Mouse (Mus musculus): ENCODE measurements around the gene Nfkbie. TPM values are rescaled to one million over a fixed set of nuclear protein-coding genes. Genes with fewer than 3 reads are reported as not detected.

Gene Nfkbie
- polyA plus RNA-seq, 2 experiments: 3.6 to 4.0 TPM

- Histone ChIP-seq H3K4me2 (replicated peaks; ENCODE audit: low read depth, low read length, severe bottlenecking) (no peak overlapping the region), H3K27me3 (ENCODE audit: control insufficient read depth, insufficient read depth, low read length) (0 out of 2 replicates have a peak, but pooled peaks cover 18% of the 10 kb centered on the region), H3K9me3 (ENCODE audit: control insufficient read depth, low read length) (no peaks in the 10 kb centered on the region), H3K9ac (ENCODE audit: low read depth, low read length, severe bottlenecking) (no peak overlapping the region), H3K4me1 (ENCODE audit: control insufficient read depth, insufficient read depth, low read length) (peaks cover 32% of the 10 kb centered on the region), H3K36me3 (ENCODE audit: control insufficient read depth, insufficient read depth, low read length) (no peaks in the 10 kb centered on the region), H3K4me3 (replicated peaks; ENCODE audit: low read length) (no peak overlapping the region), H3K27ac (replicated peaks; ENCODE audit: low read depth, low read length) (no peak overlapping the region)
- no peak for DNase-seq (ENCODE audit: low spot score)
- ATAC-seq (ENCODE audit: low FRiP score, low read depth): no peak
- TF ChIP-seq POLR2A (IDR thresholded peaks at IDR 0.05; ENCODE audit: borderline replicate concordance, extremely low read depth, insufficient read depth, insufficient read length): no peak
- WGBS: 79% methylated on average over 2 of the region's 2 CpGs
Measured at GRCm38 (mm10) chr17:45598376-45598775, 42.9 kb downstream of the Nfkbie start.

- DNase-seq (ENCODE audit: low spot score) (no peak), ATAC-seq (ENCODE audit: low FRiP score, low read depth) (no peak)
- Histone ChIP-seq H3K4me1 (ENCODE audit: control insufficient read depth, insufficient read depth, low read length) (peaks cover 28% of the 10 kb centered on the region), H3K36me3 (ENCODE audit: control insufficient read depth, insufficient read depth, low read length) (no peaks in the 10 kb centered on the region), H3K4me3 (replicated peaks; ENCODE audit: low read length) (peak overlapping the region; percentile 31; the same call in 1 of the 2 replicates), H3K4me2 (replicated peaks; ENCODE audit: low read depth, low read length, severe bottlenecking) (peak overlapping the region; percentile 56; the same call in 1 of the 2 replicates), H3K27me3 (ENCODE audit: control insufficient read depth, insufficient read depth, low read length) (0 out of 2 replicates have a peak, but pooled peaks cover 18% of the 10 kb centered on the region), H3K9me3 (ENCODE audit: control insufficient read depth, low read length) (no peaks in the 10 kb centered on the region), H3K9ac (ENCODE audit: low read depth, low read length, severe bottlenecking) (no peak overlapping the region), H3K27ac (replicated peaks; ENCODE audit: low read depth, low read length) (no peak overlapping the region)
- 63% methylated on average over 3 of the region's 3 CpGs for WGBS
- no peak for TF ChIP-seq POLR2A (IDR thresholded peaks at IDR 0.05; ENCODE audit: borderline replicate concordance, extremely low read depth, insufficient read depth, insufficient read length)
Measured at GRCm38 (mm10) chr17:45598891-45599290, 43.4 kb downstream of the Nfkbie start.

GRCm38 (mm10) chr17:45599446-45600242 is 44.1 kb downstream of the Nfkbie start, which contains the start of gene Slc29a1:
Gene Slc29a1, minus strand, starts transcription at chr17:45599606.
- H3K4me1 ChIP-seq (ENCODE audit: control insufficient read depth, insufficient read depth, low read length): peaks cover 22% of the 10 kb centered on the region
- TF ChIP-seq POLR2A (IDR thresholded peaks at IDR 0.05; ENCODE audit: borderline replicate concordance, extremely low read depth, insufficient read depth, insufficient read length): no peak

DNA sequence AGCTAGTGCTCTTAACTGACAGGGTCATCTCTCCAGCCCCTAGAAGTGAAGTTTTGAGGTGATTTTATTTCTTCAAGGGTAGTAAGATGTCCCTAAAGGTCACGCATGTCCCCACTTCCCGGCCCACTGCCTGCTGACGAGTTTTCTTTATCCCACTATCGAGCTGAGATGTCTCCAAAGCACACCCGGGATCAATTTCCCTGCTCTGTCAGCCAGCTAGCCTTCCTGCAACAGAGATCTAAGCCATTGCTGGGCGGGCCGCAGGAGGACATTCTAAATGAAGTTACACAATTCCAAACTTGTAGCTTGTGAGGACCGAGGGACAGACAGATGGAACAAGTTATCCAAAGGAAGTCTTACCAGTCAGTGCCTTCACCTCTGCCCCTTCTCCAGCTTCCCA is 44.8 kb downstream of the Nfkbie start:
- no peak overlapping the region for H3K27ac ChIP-seq (replicated peaks; ENCODE audit: low read depth, low read length)
- no peak overlapping the region for H3K4me2 ChIP-seq (replicated peaks; ENCODE audit: low read depth, low read length, severe bottlenecking)
- H3K27me3 ChIP-seq (ENCODE audit: control insufficient read depth, insufficient read depth, low read length): 0 out of 2 replicates have a peak, but pooled peaks cover 18% of the 10 kb centered on the region

More at GRCm38 (mm10) chr17:45599446-45600242, 44.1 kb downstream of the Nfkbie start, which contains the start of gene Slc29a1:
- 18% methylated on average over 31 of the region's 32 CpGs for WGBS
- H3K4me3 ChIP-seq (replicated peaks; ENCODE audit: low read length): peak within 1 kb of the TSS; percentile 31
- H3K27me3 ChIP-seq (ENCODE audit: control insufficient read depth, insufficient read depth, low read length): 0 out of 2 replicates have a peak, but pooled peaks cover 18% of the 10 kb centered on the region
- no peaks in the 10 kb centered on the region for H3K36me3 ChIP-seq (ENCODE audit: control insufficient read depth, insufficient read depth, low read length)
- no peak within 1 kb of the TSS for H3K27ac ChIP-seq (replicated peaks; ENCODE audit: low read depth, low read length)
- peak within 1 kb of the TSS; percentile 56 for H3K4me2 ChIP-seq (replicated peaks; ENCODE audit: low read depth, low read length, severe bottlenecking)
- H3K9ac ChIP-seq (ENCODE audit: low read depth, low read length, severe bottlenecking): peak within 1 kb of the TSS; percentile 12; the same call in 1 of the 2 replicates
- H3K9me3 ChIP-seq (ENCODE audit: control insufficient read depth, low read length): no peaks in the 10 kb centered on the region
- peak; percentile 30; the same call in 1 of the 2 replicates for ATAC-seq (ENCODE audit: low FRiP score, low read depth)
- DNase-seq (ENCODE audit: low spot score): no peak

DNA sequence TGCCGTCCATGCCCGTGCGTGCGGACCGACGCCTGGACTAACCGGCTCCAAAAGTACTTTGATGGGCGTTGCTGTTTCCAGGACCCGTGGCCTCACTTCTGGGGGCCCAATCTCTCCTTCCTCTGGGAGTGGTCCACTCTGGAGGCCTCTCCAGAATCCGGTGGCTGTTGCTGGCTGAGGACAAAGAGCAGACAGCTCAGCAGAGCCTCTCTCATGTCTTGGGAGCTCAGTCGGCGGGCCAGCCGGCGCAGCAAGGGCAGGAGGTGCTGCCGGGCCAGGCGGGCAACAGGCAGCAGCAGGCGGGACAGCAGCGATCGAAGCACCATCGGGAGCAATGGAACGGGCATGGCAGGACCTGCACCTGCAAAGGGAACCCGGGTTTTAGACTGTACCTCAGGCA is 45.8 kb downstream of the Nfkbie start:
- ATAC-seq (ENCODE audit: low FRiP score, low read depth) (no peak), DNase-seq (ENCODE audit: low spot score) (no peak)
- Histone ChIP-seq H3K4me2 (replicated peaks; ENCODE audit: low read depth, low read length, severe bottlenecking) (no peak overlapping the region), H3K27ac (replicated peaks; ENCODE audit: low read depth, low read length) (no peak overlapping the region; the same call in 1 of the 2 replicates), H3K36me3 (ENCODE audit: control insufficient read depth, insufficient read depth, low read length) (no peaks in the 10 kb centered on the region), H3K27me3 (ENCODE audit: control insufficient read depth, insufficient read depth, low read length) (0 out of 2 replicates have a peak, but pooled peaks cover 18% of the 10 kb centered on the region), H3K9ac (ENCODE audit: low read depth, low read length, severe bottlenecking) (0 out of 2 replicates have a peak overlapping the region, but pooled peaks have one; percentile 25), H3K9me3 (ENCODE audit: control insufficient read depth, low read length) (no peaks in the 10 kb centered on the region), H3K4me3 (replicated peaks; ENCODE audit: low read length) (0 out of 2 replicates have a peak overlapping the region, but pooled peaks have one; percentile 4), H3K4me1 (ENCODE audit: control insufficient read depth, insufficient read depth, low read length) (peaks cover 9% of the 10 kb centered on the region)
- 20% methylated on average over 22 of the region's 22 CpGs for WGBS
- TF ChIP-seq POLR2A (IDR thresholded peaks at IDR 0.05; ENCODE audit: borderline replicate concordance, extremely low read depth, insufficient read depth, insufficient read length): no peak

More for the DNA sequence above, 44.8 kb downstream of the Nfkbie start:
- H3K4me3 ChIP-seq (replicated peaks; ENCODE audit: low read length): no peak overlapping the region
- no peak for ATAC-seq (ENCODE audit: low FRiP score, low read depth)
- peaks cover 17% of the 10 kb centered on the region for H3K4me1 ChIP-seq (ENCODE audit: control insufficient read depth, insufficient read depth, low read length)
- DNase-seq (ENCODE audit: low spot score): no peak
- 50% methylated on average over 8 of the region's 8 CpGs for WGBS
- H3K36me3 ChIP-seq (ENCODE audit: control insufficient read depth, insufficient read depth, low read length): no peaks in the 10 kb centered on the region
- no peak overlapping the region for H3K9ac ChIP-seq (ENCODE audit: low read depth, low read length, severe bottlenecking)
- no peaks in the 10 kb centered on the region for H3K9me3 ChIP-seq (ENCODE audit: control insufficient read depth, low read length)
- TF ChIP-seq POLR2A (IDR thresholded peaks at IDR 0.05; ENCODE audit: borderline replicate concordance, extremely low read depth, insufficient read depth, insufficient read length): no peak

Measured in limb, embryonic 14.5 days (tissue).